Mouse (Mus musculus) embryonic fibroblast, embryonic 13.5 days (primary cell): Measurements from ENCODE around the gene BC005537. TPM values are rescaled to one million over a fixed set of nuclear protein-coding genes. Genes with fewer than 3 reads are reported as not detected.
"Not testable (repeated sequence)": the region's sequence is repeated elsewhere in the genome, so short reads cannot be mapped to it uniquely, and the experiment has no call there.

Source experiments
- H3K27ac ChIP-seq: 2 replicates; pipeline ENCODE4 v1.5.1; 2012; ENCODE audit warnings: low read length, control low read depth, inconsistent platforms; ENCODE audit not compliant: insufficient read depth
- H3K4me1 ChIP-seq: 2 replicates; pipeline ENCODE4 v1.6.1; 2011; ENCODE audit warnings: low read length; ENCODE audit not compliant: control insufficient read depth, insufficient read depth
- H3K4me3 ChIP-seq: 2 replicates; pipeline ENCODE4 v1.5.1; 2011; ENCODE audit warnings: mild to moderate bottlenecking, control low read depth, low read length; ENCODE audit not compliant: insufficient read depth
- CTCF ChIP-seq: IDR thresholded peaks from 2 replicates; pipeline ENCODE4 v1.5.1; 2011; ENCODE audit warnings: mild to moderate bottlenecking, control low read depth, low read length, moderate library complexity, borderline replicate concordance; ENCODE audit not compliant: insufficient read depth
- POLR2A ChIP-seq: IDR thresholded peaks from 2 replicates; pipeline ENCODE4 v1.6.1; 2011; ENCODE audit warnings: low read depth, mild to moderate bottlenecking, control low read depth, low read length, moderate library complexity
- polyA plus RNA-seq: library from polyadenylated mRNA; stranded (reverse); fragments of >200 nt; gene quantifications from 2 replicates; pipeline ENCODE4 v1.2.4, GENCODE M21; 2011; ENCODE audit warnings: low read depth; ENCODE audit not compliant: missing spikeins, insufficient read length

BC005537 gene
- 125 and 165 TPM in 2 replicates for polyA plus RNA-seq

DNA sequence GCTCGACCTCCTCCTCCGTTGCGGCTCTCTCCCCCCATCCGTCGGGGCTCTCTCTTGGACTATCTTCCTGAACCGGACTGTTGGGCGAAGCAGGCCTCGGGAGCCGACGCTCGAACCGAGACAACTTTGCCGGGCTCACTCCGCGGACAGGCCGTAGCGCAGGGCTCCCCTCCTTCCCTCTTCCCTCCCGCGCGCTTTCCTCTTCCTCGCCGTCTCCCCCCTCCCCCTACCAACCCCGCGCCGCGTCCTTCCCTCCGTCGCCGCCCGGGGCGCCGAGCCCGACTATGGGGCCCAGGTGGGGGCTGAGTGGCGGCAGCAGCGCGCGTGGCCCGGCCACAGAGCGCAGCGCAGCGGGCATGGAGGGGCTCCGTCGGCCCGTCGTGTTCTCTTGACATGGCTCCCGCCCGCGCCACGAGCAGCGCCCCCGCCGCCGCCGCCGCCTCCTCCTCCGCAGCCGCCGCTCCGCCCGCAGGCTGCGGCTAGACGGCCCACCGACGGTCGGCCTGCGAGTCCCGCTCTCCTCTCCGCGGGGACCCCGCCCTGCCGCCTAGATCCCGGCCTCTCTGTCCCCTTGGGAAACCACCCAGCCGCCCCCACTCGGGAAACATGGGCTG, at the start of gene BC005537:
TSS of gene BC005537 (plus strand) at position 350 of the 614 bp plus-strand sequence.
- no peak for TF ChIP-seq CTCF
- TF ChIP-seq POLR2A = no peak
- H3K4me1 ChIP-seq = peaks cover 4% of the 10 kb centered on the region
- H3K4me3 ChIP-seq = peak within 1 kb of the TSS; percentile 100
- H3K27ac ChIP-seq = peak within 1 kb of the TSS; percentile 96

- no peaks in the 10 kb centered on the region for H3K4me1 ChIP-seq
- no peak for TF ChIP-seq POLR2A
- no peak for TF ChIP-seq CTCF
- H3K4me3 ChIP-seq = no peak overlapping the region
- no peak overlapping the region for H3K27ac ChIP-seq
Observed at GRCm38 (mm10) chr13:24756756-24757155, 44.7 kb upstream of the BC005537 start.

- Histone ChIP-seq H3K4me3 (no peak overlapping the region), H3K27ac (no peak overlapping the region), H3K4me1 (no peaks in the 10 kb centered on the region)
- no peak for TF ChIP-seq POLR2A
- no peak for TF ChIP-seq CTCF
Observed at GRCm38 (mm10) chr13:24757820-24758564, 43.5 kb upstream of the BC005537 start.

- H3K4me1 ChIP-seq = no peaks in the 10 kb centered on the region
- no peak for TF ChIP-seq POLR2A
- TF ChIP-seq CTCF = no peak
- no peak overlapping the region for H3K27ac ChIP-seq
- H3K4me3 ChIP-seq = no peak overlapping the region
Observed at GRCm38 (mm10) chr13:24759451-24759850, 42.0 kb upstream of the BC005537 start.

DNA sequence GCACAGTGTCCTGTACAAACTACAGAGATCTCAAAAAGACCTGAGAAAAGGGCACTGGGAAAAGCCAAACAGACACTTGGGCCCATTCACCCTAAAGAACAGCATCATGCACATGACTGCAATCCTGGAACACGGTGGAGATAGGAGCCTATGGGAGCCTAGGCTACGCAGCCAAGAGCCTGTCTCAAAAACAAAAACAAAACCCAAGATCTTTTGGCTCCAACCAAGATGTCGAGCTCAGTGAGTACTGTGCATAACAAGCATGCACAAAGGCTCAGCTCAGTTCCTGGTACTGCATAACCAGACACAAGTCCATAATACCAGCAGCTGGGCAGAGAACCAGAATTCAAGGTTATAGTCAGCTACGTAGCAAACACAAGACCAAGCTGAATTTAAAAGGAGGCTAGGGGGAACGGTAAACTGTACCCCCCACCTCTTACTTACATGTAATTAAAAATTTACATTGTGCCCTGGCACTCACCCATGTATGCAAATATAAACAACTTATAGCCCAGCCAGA, 41.0 kb upstream of the BC005537 start:
- Histone ChIP-seq H3K27ac (no peak overlapping the region), H3K4me1 (no peaks in the 10 kb centered on the region), H3K4me3 (peak overlapping the region; percentile 72)
- TF ChIP-seq CTCF (no peak), POLR2A (no peak)

DNA sequence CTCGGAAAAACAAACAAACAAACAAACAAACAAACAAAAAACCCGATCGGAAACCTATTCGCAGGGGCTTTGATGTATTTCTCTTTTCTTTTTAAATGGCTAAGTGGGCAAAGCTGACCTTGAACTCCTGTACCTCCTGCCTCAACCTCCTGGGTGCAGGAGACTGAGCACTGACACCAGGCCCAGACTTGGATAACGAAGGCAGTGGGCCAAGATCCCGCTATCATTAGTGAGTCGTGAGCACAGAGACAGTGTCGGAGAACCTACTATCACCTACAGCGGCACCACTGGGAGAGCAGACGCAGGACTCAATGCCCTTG, 40.4 kb upstream of the BC005537 start:
- Histone ChIP-seq H3K4me1 (no peaks in the 10 kb centered on the region), H3K27ac (no peak overlapping the region), H3K4me3 (peak overlapping the region; percentile 72)
- TF ChIP-seq POLR2A (peak; percentile 80), CTCF (no peak)

DNA sequence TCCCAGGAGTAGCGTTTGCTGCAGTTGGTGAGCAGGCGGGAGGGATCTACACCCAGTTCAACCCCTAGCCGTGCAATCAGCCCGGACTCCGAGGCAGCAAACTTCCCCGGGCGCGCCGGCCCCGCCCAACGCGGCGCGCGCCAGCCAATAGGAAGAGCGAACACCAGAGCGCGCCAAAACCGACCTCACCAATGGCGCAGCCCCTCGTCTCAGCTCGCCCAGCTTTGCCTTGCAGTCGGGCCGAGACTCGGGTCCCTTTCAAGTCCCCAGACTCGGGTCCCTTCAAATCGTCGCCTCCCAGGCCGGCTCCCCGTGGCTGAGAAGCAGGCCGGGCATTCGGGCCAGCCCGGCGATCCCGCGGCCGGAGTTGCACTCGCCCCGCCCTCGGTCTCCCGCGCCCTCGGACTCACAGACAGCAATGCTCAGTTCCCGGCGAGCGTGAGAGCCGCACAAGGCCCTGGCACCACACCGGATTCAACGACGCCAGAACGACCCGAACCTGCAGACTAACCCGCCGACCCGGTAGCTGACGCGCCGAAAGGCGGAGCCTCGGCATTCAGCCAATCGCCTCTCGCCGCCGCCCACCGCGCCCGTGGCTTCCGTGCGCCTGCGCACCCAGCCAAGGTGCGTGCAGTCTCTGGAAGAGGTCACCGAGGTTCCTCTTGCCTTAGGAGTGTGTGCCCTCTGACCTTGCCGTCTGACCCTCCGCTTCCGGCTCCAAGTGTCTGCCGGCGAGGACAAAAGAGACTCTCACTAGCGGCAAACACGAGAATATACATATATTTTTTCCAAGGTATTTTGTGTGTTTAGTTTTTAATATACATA, 39.8 kb upstream of the BC005537 start, which contains the start of gene Gmnn:
TSS of gene Gmnn (minus strand) at position 521 of the 825 bp plus-strand sequence.
- TF ChIP-seq CTCF = no peak
- peak; percentile 91 for TF ChIP-seq POLR2A
- peak within 1 kb of the TSS; percentile 72 for H3K4me3 ChIP-seq
- H3K4me1 ChIP-seq = no peaks in the 10 kb centered on the region
- H3K27ac ChIP-seq = peak within 1 kb of the TSS; percentile 48

GRCm38 (mm10) chr13:24762254-24762653, 39.2 kb upstream of the BC005537 start:
- no peak for TF ChIP-seq CTCF
- TF ChIP-seq POLR2A = no peak
- H3K4me3 ChIP-seq = peak overlapping the region; percentile 72
- no peak overlapping the region for H3K27ac ChIP-seq
- H3K4me1 ChIP-seq = no peaks in the 10 kb centered on the region

DNA sequence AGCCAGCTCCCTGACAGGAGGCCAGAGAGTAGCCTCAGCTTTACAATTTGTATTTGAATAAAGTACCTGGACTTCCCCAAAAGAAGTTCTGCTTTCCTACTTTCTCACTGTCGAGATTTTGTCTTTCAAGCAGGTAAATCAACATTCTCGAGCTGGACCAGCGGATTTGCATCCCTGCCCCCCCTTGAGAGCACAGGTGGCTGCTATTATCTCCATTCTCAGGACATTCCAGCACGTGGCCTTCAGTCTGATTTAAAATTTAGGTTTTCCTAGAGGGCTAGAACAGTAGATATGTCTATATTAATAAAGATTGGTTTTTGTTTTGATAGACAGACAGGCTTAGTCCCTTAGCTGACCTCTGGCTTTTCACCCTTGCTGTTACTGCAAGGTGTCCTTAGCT, 33.6 kb upstream of the BC005537 start:
- H3K4me3 ChIP-seq, H3K27ac ChIP-seq, H3K4me1 ChIP-seq: not testable (repeated sequence)

GRCm38 (mm10) chr13:24771482-24771881, 30.0 kb upstream of the BC005537 start:
- not testable (repeated sequence) for H3K4me3 ChIP-seq, H3K27ac ChIP-seq, H3K4me1 ChIP-seq
